Mouse (Mus musculus) 3T3-L1 (cell line): ENCODE results near the gene Lman1l.

Experiments used
- DNase-seq: peaks from one replicate; pipeline ENCODE4 v3.0.0-alpha.2; 2015; ENCODE audit warnings: low read depth, low spot score

The Lman1l gene

DNA sequence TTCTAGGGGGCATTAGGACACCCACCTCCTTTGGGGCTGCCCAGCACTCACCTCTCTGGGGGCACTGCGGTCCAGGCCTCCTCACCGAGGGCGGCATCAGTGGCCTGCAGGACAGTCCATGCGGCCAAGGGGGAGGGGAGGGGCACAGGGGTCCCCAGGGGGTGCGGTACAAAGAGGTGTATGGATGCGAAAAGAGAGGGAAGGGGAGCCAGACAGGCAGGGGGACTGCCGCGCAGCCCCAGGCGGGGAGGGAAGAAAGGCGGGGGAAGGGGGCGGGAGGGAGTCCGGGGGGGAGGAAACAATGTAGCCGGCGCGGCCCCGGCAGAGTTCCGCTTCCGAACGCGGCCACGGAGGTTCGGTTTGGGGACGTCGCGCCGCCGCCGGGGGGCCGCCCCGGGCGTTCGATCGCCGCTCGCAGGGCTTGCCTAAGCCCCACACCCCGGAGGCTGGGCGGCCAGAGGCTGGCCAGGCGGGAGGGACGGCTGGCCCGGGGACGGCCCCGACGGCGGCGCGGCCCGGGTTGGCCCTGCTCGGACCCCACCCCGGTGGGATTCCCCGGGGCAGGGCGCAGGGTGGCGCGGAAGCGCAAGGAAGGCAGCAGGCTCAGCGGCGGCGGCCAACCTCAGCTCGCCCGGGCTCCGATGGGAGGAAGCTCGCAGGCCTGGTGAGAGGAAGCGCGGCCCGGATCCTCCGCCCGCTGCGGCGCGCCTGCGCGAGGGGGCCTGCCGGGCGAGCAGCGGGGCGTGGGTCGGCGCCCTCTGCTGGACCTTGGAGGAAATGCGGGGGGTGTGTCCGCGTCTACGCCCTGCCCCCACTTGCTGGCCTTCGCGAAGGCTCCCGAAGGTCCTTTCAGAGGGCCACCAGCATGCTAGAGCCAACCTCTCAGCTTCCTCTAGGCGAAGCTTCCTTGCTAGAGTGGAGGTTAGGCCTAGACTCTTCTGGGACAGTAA lies 24.6 kb upstream of the Lman1l start:
- peak; percentile 83 for DNase-seq

DNA sequence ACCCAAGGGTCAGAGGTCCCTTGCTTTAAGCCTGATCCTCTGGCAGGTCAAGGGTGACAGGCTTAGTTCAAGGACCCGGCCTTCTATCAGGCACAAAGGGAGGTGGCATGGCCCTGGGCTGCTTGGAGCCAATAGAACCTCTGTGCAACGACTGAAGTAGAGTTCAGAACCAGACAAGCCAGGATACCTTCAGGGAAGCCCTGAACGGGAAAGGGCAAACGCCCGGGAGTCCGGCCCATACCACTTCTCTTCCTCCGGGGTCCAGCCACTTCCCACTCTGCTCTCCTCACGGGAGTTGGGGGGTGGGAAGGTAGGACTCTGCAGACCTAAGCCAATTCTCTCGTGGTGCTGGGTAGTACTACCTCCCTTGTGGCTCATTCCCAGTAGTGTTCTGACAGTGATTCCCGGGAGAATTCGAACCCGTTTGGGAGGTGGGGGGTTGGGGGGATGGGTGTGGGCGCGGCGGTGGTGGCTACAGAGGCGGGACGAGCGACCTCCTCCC lies 23.9 kb upstream of the Lman1l start:
- peak; percentile 42 for DNase-seq

DNA sequence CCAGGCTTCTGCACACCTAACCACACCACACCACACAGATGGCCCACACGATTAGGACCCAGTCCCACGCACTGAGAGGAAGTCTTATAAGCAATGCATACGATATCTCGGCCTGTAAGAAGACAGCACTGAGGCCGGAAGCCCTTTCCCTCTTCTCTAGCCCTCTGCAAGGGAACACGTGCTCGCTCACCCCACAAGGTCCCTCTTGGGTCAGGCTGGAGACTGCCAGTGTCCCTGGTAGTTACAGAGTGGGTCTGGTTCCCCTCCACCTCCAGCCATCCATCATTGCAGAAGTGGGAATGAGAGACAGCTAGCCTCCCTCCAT lies 23.2 kb upstream of the Lman1l start:
- no peak for DNase-seq

DNA sequence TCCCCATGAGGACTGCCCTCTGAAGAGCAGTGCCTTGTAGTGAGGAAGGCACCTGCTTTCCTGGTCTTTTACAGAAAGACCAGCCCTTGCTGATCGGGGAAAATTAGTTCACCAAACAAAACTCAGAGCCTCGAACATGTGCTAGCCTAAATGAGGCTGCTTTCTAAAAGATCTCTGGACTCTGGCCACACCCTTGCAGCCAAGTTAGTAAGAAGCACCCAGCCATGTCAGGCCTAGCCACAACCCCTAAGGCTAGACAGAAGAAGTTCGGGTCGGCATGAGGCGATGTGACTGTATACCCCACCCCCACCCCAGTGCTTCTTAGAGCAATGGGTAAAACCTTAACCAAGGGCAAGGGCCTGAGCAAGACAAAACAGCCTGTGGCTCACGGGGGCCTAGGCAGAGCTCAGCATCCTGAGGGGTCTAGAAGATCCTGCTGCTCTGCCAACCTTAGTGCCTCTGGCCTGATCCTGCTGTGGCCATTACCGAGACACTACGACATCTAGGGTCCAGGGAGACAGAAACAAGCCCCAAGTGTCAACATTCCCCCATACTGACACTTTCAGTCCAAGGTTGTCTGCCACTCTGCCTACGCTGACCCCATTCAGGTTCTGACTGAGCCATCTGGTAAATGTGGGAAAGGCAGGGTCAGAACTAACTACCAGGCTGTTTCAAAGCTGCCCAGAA lies 22.7 kb upstream of the Lman1l start:
- DNase-seq: no peak

DNA sequence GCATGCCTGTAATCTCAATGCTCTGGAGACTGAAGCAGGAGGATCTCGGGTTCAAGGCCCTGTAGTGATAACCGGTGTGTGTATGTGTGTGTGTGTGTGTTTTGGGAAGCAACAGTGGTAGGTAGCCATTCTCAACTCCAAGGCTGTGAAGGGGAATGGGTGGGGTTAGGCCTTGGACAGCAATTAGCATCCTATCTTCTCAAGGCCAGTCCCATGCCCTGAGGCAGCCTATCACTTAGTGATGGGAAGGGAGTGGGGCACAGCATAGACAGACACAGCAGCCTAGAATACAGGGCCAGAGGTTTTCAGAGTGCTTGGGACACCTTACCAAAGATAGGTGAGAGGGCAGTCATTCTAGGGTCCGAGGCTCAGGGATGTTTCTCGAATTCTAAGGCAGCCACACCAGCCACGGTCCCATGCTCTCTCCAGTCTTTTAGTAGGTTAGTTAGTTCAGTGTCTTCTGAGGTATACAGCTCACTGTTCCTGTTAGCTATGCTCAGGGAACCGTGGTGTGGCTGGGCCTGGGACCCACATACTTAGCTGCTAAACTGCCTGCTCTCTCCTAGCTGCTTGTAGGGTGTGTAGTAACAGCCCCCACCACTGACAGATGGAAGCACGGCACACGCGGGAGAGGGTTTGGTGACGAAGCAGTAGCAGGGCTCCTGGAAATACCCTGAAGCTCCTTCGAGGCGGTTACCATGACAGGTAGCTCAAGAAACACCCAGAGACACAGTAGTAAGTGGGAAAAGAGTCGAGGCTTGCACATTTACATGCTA lies 21.4 kb upstream of the Lman1l start:
- DNase-seq: no peak

DNA sequence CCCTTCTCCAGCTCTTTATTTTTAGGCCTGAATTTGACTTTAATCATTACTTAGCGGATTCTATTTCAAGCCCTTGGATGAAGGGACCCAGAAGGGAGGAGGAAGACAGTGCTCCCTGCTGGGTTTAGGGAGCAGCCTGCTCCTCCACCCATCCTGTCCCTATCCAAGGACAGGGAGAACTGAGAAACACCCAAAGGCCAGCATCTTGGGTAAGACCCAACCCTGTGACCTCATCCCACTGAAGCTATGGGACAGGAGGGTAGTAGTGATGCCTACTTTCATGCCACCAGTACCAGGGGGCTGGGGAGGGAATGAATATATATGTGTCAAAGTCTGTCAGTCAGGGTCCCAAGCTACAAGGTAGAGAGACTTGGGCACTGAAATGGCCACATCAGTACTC lies 20.4 kb upstream of the Lman1l start:
- no peak for DNase-seq

DNA sequence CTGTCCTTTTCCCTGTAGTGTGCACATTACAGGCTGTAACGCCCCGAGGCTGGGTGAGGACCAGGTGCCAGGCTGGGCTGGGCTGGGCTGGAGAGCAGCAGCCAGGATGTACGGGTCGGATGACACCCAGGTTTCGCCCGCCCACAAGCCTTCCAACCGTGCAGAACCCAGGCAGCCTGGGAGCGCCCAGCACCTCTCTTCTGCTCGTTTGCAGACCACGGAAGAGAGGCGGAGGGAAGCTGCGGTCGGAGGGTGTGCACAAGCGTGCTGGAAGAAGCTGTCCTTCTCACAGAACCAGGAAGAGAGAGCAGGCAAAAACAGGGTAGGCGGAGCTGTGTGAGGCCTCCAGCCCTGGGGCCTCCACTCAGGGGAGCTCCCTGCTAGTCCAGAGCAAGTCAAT lies 19.8 kb upstream of the Lman1l start:
- DNase-seq: peak; percentile 83

DNA sequence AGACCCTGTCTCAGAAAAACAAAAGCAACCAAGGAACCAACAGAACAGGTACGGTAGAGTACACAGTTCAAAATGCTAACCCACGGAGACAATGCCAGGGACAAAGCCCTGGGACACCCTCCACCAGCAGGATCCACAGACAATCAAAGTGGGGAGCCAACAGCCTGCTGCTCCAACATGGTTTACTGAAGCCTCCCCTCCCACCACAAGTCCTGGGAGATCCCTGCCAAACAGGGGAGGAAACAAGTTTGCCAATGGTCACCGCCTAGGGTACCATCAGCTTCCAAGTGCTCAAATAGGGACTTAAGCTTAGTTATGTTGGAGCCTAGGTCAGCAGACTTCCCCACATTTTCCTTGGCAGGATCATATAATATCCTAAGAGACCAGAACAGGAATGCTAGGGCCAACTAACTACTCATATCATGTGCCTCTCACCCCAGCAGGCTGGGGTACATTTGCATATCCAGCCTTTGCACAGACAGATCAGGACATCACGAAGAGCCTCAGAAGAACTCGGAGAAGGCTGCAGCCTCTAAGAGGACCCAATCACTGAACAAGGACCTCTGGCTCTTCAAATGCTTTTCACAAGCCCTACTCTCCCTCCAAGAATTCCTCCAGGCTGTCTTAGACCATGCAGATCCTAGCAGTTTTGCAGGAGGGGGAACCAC lies 19.2 kb upstream of the Lman1l start:
- no peak for DNase-seq

DNA sequence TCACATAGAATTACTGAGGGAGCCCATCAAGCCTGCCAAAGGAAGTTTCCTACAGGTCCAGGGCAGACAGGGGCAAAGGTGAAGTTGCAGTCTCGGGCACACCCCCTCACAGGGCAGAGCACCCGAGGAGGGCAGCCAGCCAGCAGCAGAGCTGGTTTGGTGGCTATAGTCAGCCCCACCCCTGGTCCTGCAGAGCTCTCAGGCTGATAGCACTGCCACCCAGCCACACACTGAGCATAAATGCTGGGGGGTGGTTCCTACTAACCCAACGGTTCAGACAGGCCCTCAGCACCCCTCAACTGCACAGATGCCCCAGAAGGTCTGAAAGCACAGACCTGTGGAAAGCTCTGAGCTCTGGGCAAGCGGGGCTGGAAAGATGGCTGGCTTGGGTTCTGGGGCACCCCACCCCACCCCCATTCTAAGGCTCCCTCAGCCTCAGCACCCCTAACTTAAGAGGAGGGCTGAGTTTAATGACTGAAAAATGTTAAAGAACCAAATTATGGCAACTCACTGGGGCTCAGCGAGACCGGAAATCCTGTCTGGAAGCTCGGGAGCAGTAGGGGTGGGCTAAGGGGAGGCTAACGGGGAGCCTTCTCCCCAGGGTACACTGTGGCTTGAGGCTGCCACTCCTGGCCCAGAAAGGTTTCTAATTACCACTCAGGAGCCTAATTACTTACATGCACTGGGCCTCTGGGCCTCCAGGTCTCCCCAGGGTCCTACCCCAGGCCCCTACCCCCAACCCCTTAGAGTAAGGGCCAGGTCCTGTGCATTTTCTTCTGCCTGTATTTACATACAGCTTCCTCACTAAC lies 18.3 kb upstream of the Lman1l start:
- DNase-seq: no peak

DNA sequence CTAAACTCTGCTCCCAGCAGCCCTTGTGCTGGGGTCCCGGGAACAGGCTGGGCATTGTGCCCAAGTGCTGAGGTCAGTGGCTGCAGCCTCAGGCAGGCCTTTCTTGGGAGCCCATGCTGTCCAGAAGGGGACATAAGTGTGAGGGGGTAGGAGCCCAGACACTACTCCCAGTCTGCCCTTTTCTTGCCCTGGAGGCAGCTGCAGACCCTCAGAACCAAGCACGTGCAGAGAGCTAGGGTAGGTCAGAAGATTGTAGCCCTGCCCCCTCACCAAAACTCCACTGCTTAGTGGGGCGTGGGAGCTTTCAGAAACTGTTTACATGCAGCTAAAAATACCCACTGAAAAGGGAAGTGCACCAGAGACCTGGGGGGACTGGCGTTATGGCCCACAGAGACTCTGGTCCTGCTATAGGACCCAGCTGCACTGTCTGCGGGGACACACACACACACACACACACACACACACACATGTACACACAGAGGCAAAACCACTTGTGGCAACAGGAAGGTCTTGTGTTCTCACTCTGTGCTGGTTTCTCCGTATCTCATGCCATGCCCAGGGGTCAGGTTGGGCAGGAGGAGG lies 17.3 kb upstream of the Lman1l start:
- DNase-seq: peak; percentile 86

DNA sequence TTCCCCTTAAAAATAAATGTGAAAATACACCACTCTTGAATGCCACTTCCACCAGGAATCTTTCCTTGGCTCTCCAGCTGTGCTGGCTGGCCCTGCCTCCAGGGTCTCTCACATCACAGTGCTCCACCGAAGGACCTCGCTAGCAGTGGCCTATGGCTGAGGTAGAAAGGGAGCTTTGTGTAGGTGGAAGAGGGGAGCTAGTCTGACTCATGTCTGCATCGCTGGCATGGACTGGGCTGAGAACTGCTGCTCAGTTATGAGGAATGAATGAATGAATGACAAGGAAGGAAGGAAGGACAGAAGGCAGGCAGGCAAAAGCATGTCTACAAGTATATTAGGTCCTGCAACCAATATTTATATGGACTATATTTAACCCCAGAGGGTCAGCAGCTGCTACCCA lies 16.7 kb upstream of the Lman1l start:
- peak; percentile 84 for DNase-seq

DNA sequence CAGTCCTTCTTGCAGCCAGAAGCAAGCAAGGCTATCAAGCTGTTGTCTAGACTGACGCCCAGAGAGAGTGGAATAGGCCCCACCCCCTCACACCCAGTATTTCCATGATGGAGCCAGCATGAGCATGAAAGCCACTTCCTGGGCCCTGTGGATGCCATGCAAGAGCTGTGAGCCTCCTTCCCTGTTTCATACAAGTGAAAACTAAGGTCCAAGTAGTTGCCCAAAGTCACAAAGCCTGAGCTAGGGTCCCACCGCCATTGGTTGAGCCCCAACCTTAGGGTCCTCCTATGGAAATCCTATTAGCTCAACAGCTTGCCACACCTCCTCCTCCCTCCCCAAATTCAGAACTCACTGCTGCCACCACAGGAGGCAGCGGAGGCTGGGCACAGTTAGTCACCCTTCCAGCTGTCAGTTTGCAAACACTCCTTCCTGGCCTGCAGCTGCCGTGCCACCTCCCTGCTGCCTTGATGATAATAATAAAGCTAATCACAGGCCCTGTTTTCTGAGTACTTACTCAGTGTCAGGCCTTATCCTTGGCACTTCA lies 13.0 kb upstream of the Lman1l start:
- peak; percentile 68 for DNase-seq

DNA sequence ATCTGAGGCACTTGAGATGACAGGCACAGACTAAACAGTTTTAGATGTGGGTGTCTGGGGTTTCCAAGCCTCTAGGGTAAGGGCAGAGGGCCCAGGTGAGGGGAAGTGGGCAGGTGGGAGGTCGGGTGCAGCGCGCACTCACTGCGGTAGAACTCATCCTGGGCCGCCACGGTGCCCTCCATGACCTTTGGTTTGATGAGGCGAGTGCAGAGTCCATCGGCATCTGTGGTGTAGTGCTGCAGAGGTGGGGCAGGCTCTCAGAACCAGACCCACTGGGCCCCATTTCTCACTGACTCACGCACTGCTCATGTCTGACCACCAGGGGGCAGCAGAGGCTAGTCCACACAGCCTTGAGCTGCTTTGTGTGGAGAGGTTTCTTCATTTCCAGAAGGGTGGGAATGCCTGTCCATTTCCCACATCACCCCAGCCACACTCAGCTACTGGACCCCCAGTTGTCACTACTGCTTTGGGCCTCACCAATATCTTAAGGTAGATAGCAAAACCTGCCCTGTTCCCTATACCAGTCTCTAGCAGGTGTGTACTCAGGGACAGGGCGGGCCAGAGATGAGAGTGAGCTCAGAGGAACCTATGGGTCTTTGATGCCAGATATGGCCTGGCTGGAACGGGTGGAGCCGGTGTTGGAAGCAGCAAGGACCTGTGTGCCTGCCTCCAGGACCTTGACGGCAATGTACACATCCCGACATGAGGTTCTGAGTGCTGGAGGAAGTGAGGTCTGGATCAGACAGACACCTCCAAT lies 8.7 kb upstream of the Lman1l start:
- peak; percentile 86 for DNase-seq

DNA sequence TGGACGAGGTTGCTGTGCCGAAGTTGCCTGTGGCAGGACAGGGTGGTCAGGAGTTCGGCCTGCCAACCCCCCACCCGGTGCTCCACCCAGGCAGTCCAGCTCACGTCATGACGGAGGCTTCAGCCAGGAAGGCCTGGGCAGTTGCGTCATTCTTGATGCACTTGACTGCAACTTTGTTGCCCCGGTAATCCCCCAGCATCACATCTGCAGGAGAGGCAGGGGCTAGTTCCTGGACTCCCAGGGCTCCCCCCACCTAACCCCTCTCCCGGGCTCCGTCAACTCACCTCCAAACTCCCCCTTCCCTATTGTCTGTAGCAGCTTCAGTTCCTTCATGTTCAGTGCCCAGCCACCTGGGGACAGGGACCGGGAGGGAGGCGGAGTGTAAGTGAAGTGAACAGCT lies 8.1 kb upstream of the Lman1l start:
- no peak for DNase-seq

DNA sequence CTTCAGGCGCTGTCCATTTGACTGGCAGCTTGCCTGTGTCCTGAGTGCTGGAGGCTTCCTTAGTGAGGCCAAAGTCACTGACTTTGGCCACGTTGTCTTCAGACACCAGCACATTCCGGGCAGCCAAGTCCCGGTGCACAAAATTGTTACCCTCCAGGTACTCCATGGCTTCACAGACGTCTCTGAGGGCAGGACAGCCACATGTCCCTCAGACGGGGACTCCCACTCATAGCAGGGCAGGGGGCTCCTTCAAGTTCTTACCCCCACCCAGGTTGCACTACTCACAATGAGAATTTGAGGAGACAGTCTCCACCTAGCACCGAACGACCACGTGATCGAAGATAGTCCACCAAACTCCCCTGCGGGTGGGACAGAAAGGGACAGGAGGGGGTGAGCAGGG lies 7.3 kb upstream of the Lman1l start:
- no peak for DNase-seq

DNA sequence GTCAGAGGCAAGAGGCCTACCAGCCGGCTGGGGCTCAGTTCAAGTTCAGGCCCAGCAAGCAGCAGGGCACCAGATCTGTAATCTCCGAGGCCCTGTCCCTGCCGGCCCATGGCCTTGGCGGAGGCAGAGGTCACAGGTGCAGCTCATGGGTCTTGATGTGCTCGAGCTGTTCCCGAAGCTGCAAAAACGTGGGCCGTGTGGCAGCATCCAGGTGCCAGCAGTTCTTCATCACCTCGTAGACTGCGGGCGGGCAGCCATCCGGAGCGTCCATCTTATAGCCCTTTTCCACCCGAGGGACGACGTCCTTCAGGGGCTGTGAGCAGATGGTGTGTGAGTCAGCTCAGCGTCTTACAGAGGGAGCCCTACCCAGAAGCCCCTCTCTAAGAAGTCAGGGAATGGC lies 6.6 kb upstream of the Lman1l start:
- no peak for DNase-seq

DNA sequence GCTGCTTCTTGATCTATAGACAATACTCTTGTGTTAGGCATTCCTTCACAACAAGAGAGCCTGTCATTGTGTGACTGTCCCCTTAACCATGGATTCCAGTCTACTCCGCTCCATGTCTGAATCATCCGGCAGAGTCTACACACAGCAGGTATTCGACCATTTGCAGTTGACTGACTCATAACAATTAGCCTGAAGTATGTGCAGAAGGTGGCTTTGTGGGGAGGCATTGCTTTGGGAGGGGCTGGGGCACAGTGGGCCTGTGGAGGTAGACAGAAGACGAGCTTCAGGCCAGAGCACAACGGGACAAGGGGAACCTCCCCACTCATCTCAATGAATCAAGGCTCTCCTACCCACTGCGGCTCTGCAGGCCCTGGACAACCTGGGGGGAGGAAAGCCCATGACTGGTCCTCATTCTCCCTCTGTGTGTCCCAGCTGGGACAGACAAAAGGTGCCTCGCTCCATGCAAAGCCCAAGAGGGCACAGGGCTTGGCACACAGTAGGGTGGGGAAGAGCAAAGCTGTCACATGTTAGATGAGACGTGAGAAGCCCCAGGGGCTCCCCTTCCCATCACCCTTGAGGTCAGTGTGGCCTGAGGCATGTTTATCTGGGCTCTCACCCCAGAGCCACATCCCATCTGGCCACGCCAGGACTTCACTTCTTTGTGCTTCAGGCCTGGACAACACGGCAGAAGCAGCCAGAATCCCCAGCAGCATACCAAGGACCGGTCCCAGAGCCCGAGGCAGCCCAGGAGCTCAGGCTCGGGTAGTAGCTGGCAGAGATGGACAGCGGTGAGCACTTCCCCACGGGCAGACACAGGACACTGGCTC lies 5.3 kb upstream of the Lman1l start:
- peak; percentile 82 for DNase-seq

DNA sequence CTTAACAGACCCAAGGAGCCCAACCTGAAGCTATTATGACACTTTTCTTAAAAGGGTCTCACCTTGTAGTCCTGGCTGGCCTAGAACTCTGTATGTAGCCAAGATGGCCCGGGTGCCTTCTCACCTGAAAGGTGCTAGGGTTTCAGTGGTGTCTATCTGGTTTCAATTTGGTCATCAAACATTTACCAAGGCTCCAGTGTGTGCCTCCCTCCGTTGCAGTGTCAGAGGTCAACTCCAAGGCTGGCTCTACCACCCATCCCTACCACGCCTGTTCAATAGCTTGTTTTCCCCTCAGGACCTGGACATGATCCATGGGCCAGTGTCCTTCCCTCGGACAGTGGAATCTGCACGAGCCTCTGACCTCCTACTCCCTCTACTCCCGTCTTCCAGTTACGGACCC lies 3.7 kb upstream of the Lman1l start:
- no peak for DNase-seq

DNA sequence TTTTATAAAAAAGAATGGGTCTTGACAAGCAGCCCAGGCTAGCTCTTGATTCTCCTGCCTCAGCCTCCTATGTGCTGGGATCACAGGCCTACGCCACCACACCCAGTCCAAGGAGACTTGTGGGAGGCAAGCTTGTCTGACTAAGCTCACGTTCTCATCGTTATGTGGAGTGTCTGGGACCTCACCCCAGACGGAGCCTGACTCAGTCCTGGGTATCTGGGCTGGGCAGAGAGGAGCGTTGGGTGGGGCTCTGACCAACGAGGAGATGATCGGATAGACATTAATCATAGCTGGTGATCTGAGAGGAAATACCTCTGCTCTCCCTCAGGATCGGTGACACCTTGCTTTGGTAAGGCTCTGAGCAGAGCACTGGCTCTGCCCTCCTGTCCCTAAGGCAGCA lies 1.7 kb downstream of the Lman1l start:
- peak; percentile 78 for DNase-seq
